Mouse (Mus musculus): ENCODE measurements around the gene Shisal2a.

Shisal2a gene

DNA sequence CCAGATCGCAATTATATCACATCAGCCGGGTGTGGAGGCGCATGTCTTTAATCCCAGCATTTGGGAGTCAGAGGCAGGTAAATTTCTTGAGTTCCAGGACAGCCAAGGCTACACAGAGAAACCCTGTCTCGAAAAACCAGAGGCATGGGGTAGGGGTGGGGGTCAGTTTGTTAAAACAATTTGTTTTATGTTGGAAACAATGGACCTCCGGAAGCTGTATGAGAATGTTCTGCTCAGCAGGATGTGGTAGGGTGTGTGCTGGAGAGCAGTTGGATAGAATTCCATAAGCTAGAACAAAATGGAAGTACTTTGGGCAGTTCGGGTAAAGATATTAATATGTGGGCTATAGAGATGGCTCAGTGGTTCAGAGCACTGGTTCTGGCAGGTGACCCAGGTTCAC lies 47.7 kb downstream of the Shisal2a start:
- DNase-seq, result no peak

DNA sequence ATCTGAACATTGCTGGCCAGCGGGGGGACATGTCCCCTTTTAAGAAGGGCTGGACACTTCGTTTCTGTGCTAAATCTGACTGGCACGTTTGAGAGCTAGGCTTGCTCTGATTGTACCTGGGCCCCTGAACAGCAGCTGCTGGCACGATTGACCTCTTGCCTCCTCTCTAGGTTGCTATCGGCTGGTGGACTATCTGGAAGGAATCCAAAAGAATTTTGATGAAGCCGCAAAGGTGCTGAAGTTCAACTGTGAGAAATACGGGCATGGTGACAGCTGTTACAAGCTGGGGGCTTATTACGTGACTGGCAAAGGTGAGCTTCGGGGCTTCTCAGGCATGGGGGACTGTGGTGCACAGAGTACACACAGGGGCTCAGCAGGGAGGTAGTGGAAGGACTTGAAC lies 51.1 kb downstream of the Shisal2a start:
- no peak for DNase-seq

DNA sequence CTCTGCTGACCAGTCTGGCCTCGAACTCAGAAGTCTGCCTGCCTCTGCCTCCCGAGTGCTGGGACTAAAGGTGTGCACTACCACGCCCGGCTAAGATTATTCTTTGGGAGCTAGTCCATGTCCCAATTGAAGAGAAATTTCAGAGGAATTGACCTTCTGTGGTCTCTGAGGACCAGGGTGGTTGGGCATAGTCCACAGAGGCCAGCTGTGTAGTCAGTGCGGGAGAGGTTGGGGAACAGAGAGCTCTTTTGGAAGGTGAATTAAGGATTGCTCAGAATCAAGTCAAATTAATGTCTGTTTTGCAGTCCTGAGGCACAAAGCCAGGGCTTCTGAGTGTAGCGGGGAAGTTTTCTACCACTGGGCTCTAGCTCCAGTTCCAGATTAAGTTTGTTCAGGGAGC lies 53.3 kb downstream of the Shisal2a start:
- no peak for DNase-seq

DNA sequence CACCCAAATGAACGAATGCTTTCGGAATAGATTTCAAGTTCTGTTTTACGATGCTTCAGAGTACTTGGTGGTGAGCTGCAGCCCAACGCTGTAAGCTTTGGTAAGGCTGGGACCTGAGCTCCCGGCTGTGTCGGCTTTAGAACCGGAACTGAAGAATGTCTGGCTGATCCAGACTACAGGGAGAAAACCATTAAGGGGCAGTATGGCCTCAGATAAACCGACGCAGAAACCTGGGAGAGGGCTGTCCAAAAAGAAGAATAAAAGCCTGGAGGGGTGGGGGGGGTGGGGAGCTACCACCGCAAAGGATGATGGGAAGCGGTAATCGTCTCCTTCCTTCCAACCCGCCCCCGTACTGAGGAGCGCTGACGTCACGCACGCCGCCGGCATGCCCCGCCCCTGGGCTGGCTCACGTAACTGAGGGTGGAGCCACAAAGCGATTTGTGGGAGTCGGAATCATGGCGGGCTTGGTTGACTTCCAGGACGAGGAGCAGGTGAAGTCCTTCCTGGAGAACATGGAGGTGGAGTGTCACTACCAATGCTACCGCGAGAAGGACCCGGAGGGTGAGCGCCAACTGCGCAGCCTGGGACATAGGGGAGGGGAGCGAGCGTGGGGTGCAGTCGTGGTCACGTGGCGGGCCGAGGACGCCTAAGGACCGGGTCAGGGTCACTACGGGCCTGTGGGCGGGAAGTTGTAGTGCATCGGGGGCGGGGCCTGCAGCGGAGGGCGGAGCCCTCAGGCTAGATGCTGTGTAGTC lies 55.2 kb downstream of the Shisal2a start, which contains the start of gene Coa7:
Coa7 (plus strand) TSS at position 411 of the 755 bp plus-strand sequence.
- DNase-seq, result peak; percentile 97 to 98

DNA sequence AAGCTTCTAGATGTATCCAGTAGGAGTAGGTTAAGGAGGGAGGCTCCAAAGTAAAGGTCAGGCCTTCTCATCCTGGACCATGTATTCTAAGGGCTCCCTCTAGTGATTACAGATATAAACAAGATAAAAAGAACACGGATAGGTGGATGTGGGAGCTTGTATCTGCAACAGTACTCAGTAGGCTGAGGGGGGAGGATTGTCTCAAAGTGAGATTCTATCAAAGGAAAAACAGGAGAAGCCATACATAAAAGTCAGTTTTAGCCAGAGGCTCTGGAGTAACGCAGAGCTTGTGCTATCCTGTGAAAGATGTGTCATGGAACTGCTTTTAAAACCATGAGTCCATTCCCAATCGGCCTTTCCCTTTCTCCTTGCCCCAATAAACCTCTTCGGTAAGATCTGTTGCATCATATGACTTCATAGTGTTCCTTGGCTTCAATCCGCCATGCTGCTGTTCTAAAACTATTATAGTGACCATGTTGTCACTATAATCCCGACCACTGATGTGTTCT lies 56.0 kb downstream of the Shisal2a start:
- peak; percentile 38 to 52 for DNase-seq

DNA sequence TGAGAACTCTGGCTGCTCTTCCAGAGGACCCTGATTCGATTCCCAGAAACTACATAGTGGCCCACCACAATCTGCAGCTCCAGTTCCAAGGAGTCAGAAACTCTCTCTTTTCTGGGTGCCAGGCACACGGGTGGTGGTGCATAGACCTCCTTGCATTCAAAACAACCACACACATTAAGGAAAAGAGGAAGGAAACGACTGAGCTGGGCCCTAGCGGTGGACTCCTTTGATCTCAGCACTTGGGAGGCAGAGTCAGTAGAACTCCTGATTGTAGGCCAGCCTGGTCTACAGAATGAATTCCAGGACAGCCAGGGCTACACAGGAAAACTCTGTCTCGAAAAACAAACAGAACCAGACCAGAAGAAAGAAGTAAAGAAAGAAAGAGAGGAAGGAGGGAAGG lies 59.6 kb downstream of the Shisal2a start:
- DNase-seq, result no peak

DNA sequence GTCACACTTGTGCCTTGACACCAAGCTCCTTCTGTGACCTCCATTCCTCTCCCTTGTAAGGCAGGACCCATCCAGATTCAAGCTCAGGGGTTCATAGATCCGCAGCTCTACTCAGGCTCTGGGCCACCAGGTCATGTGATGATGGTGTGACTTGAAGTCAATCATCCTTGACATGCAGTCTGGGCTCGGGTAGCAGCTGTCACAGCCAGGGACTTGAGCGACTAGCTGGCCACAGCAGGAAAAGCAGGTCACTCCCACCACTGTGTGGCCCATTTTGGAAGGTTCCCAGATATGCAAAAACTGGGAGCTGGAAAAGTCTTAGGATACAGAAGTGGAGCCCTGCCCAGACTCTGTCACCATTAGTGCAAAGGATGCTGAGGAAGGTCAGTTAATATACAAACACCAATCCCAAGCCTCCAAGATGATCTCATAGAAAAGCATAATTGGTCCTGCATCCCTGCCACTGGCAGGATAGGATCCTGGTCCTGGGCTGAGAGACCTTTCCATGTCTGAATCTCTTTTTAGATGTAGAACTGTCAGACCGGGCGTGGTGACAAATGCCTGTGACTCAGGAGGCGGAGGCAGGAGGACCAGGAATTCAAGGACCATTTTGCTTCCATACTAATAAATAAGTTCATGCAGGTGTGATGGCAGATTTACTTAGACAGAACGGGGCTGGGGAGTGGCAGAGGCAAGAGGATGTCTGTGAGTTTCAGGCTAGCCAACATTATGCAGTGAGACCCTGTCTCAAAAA lies 62.3 kb downstream of the Shisal2a start:
- no peak for DNase-seq

DNA sequence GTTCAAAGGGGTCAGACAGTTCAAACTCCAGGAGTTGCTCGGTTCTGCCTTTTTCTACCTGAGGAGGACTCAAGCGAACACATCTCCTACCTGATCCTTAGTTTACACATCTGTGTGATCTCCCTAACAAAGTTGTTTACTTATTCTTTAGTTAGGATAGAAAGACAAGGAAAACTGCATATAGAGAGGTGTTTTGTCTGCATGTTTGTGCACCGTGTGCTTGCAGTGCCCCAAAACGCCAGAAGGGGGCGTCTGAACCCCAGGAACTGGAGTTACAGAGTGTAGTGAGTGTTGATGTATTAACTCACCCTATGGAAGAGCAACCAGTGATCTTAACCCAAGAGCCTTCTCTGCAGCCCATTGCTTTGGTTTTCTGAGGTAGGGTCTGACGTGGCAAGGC lies 63.4 kb downstream of the Shisal2a start:
- DNase-seq, result no peak

DNA sequence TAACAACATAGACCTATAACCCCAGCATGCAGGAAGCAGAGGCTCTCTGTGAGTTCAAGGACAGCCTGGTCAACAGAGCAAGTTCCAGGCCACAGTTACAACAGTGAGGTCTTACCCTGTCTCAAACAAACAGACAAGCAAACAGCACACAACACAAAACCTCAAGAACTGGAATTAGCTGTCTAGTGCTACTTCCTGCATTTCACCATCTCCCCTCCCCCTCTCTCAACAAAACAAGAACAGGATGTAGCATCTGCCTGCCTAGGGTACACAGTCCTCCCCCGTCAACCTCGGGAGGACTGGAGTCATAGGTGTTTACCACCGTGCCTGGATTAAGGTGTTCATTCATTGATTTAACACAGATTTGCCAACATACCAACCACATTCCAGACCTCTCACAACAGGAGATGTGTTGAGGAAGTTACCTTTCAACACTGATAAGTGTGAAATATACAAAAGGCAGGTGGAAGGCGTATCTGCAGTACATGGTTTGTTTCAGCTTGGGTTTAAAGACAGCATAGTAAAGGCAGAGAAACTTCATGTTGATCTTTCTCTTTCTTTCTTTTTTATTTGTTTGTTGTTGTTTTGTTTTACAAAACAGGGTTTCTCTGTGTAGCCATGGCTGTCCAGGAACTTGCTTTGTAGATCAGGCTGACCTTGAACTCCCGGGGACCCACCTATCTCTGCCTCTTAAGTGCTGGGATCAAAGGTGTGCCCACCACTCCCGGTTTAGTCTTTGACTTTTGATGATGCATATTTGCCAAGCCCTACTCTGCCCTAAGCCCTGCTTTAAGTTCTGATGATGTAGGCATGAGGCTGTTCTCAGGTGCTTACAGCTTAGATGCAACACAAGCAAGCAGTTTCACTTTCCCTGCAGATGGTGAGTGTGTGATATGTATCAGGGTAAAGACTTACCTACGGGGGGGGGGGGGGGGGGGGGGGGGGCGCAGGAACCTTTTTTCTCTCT lies 64.2 kb downstream of the Shisal2a start:
- DNase-seq, result no peak
